Mouse (Mus musculus): ENCODE data around the gene Cops7a.

Cops7a gene

GRCm38 (mm10) chr6:124917518-124918330 is 47.6 kb downstream of the Cops7a start:
- peak; percentile 85 for DNase-seq

- DNase-seq: peak; percentile 99
Observed at GRCm38 (mm10) chr6:124916695-124917517, 48.4 kb downstream of the Cops7a start.

- DNase-seq: peak; percentile 66
Observed at GRCm38 (mm10) chr6:124915942-124916694, 49.2 kb downstream of the Cops7a start.

GRCm38 (mm10) chr6:124915160-124915941 is 50.0 kb downstream of the Cops7a start:
- peak; percentile 43 for DNase-seq

GRCm38 (mm10) chr6:124914511-124914910 is 50.8 kb downstream of the Cops7a start:
- no peak for DNase-seq

GRCm38 (mm10) chr6:124913721-124914285 is 51.5 kb downstream of the Cops7a start:
- DNase-seq: no peak

- DNase-seq: no peak
Observed at GRCm38 (mm10) chr6:124913214-124913613, 52.1 kb downstream of the Cops7a start.

GRCm38 (mm10) chr6:124911533-124912218 is 53.7 kb downstream of the Cops7a start, which contains the start of gene Lag3:
Gene Lag3, minus strand, starts transcription at chr6:124911705.
- peak; percentile 68 for DNase-seq

- DNase-seq: peak; percentile 61
Observed at GRCm38 (mm10) chr6:124910032-124910431, 55.3 kb downstream of the Cops7a start.

All from thymus, postnatal 4 days (tissue).